Mouse (Mus musculus) intestine, embryonic 15.5 days (tissue): ENCODE data around the gene Slc25a45. TPM values are rescaled to one million over a fixed set of nuclear protein-coding genes. Genes with fewer than 3 reads are reported as not detected.
"Not testable (repeated sequence)": the region's sequence is repeated elsewhere in the genome, so short reads cannot be mapped to it uniquely, and the experiment has no call there.

ENCODE experiments used
- ATAC-seq: fragments of 200-750 bp; cut with Nextera tagmentation; 2 replicates; pipeline ENCODE4 v1.8.0; 2017; ENCODE audit warnings: moderate TSS enrichment, moderate library complexity
- H3K27ac ChIP-seq: fragments of 300-500 bp; sonication (generic); 2 replicates; pipeline ENCODE4 v1.5.1; 2015; ENCODE audit warnings: mild to moderate bottlenecking, inconsistent platforms
- H3K27me3 ChIP-seq: fragments of 300-500 bp; sonication (generic); replicated peaks from 2 replicates; pipeline ENCODE4 v1.6.1; 2015; ENCODE audit warnings: inconsistent platforms
- H3K36me3 ChIP-seq: fragments of 300-500 bp; sonication (generic); 2 replicates; pipeline ENCODE4 v1.6.1; 2015; ENCODE audit warnings: inconsistent platforms
- H3K4me1 ChIP-seq: fragments of 300-500 bp; sonication (generic); replicated peaks from 2 replicates; pipeline ENCODE4 v1.6.1; 2015; ENCODE audit warnings: inconsistent platforms
- H3K4me2 ChIP-seq: fragments of 300-500 bp; sonication (generic); replicated peaks from 2 replicates; pipeline ENCODE4 v1.6.1; 2015; ENCODE audit warnings: mild to moderate bottlenecking, inconsistent platforms
- H3K4me3 ChIP-seq: fragments of 300-500 bp; sonication (generic); replicated peaks from 2 replicates; pipeline ENCODE4 v1.5.1; 2015; ENCODE audit warnings: inconsistent platforms
- H3K9ac ChIP-seq: fragments of 300-500 bp; sonication (generic); 2 replicates; pipeline ENCODE4 v1.6.1; 2015; ENCODE audit warnings: inconsistent platforms
- H3K9me3 ChIP-seq: fragments of 300-500 bp; sonication (generic); 2 replicates; pipeline ENCODE4 v1.6.1; 2016; ENCODE audit warnings: inconsistent platforms
- WGBS: fragments of 180-500 bp; shearing (Covaris S2); methylation state at CpG from one replicate; pipeline ENCODE4 v1.1.7; 2015; 5-methylcytosine and 5-hydroxymethylcytosine counted together
- polyA plus RNA-seq: library from polyadenylated mRNA; unstranded; fragments of >200 nt; fragmentation: Nextera tagmentation; extraction: Ambion mirVana; gene quantifications from 2 replicates; pipeline ENCODE4 v1.2.1, GENCODE M21; 2015

The Slc25a45 gene
- polyA plus RNA-seq, 1 experiment from 2014 or later: 3.5 TPM

DNA sequence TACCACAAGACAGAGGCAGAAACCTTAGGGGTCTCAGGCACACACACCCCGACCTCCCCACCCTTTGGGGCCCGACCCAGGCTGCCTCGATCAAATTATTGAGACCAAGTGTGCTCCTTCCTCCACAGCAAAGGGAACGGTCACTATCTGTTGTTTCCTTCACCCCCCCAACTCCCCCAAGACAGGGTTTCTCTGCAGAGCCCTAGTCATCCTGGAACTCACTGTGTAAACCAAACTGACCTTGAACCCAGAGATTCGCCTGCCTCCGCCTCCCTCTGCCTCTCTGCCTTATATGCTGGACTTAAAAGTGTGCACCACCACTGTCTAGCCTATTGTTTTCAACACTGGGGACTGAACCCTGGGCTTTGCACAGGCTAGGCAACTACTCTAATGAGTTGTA is 5.9 kb upstream of the Slc25a45 start:
- Histone ChIP-seq H3K4me2 (peak overlapping the region; percentile 46), H3K27ac (peak overlapping the region; percentile 67), H3K4me1 (peaks cover 43% of the 10 kb centered on the region), H3K36me3 (peaks cover 18% of the 10 kb centered on the region), H3K9ac (0 out of 2 replicates have a peak overlapping the region, but pooled peaks have one; percentile 20), H3K9me3 (no peaks in the 10 kb centered on the region), H3K27me3 (no peaks in the 10 kb centered on the region), H3K4me3 (no peak overlapping the region)
- no peak for ATAC-seq
- 39% methylated on average over 6 of the region's 6 CpGs for WGBS

DNA sequence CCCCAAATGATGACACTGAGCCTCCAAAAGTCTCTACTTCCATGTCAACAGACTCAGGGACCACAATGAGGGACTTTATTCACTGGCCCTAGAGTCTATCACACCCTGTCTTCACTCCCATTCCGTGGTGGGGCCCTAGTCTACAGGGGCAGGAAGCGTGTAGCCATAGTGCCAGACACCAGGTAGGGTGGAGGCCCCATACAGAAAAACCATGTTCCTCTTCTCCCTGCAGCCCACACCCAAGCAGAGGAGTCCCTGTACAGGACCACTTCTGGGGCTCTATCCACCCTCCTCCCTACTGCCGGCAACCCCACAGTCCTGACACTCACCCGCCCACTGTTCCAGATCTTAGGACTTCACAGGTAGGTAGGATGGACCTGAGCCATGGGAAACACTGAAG is 5.1 kb upstream of the Slc25a45 start:
- H3K27ac ChIP-seq: no peak overlapping the region
- no peak overlapping the region for H3K4me3 ChIP-seq
- 82% methylated on average over 4 of the region's 4 CpGs for WGBS
- ATAC-seq: no peak
- no peak overlapping the region for H3K4me2 ChIP-seq
- H3K4me1 ChIP-seq: peaks cover 43% of the 10 kb centered on the region
- no peak overlapping the region for H3K9ac ChIP-seq
- H3K36me3 ChIP-seq: peaks cover 18% of the 10 kb centered on the region
- no peaks in the 10 kb centered on the region for H3K9me3 ChIP-seq
- H3K27me3 ChIP-seq: no peaks in the 10 kb centered on the region

DNA sequence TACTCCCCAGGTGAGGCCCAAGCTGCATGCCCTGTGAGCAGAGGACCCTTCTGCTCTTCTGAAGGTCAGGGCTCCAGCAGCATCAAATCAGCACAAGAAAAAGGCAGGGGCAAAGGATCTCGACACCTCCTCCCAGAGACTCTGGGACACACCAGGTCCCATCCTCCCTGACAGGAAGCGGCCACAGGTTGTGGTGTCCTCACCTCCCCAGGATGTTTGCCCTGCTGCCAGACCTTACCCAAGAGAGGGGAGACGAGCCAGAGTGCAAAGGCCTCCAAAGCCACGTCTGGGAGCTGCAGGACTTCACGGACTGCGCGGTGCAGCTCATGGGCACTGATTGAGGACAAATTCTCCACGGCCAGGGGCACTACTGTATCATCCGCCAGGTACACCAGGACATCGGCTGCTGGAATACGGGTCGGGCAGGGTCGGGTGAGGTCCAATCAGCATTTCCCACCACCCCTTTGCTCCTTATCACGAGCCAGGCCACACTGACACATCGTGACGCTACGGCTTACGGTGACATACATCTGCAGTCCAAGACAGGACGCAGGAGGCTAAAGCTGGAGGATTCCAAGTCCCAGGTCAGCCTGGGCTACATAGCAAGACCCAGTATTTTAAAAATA is 4.6 kb upstream of the Slc25a45 start:
- no peak overlapping the region for H3K27ac ChIP-seq
- no peak for ATAC-seq
- no peak overlapping the region for H3K9ac ChIP-seq
- H3K27me3 ChIP-seq: no peaks in the 10 kb centered on the region
- peaks cover 18% of the 10 kb centered on the region for H3K36me3 ChIP-seq
- H3K4me3 ChIP-seq: no peak overlapping the region
- peak overlapping the region; percentile 22; the same call in 1 of the 2 replicates for H3K4me2 ChIP-seq
- WGBS: 83% methylated on average over 19 of the region's 19 CpGs
- H3K4me1 ChIP-seq: peaks cover 44% of the 10 kb centered on the region
- H3K9me3 ChIP-seq: no peaks in the 10 kb centered on the region

DNA sequence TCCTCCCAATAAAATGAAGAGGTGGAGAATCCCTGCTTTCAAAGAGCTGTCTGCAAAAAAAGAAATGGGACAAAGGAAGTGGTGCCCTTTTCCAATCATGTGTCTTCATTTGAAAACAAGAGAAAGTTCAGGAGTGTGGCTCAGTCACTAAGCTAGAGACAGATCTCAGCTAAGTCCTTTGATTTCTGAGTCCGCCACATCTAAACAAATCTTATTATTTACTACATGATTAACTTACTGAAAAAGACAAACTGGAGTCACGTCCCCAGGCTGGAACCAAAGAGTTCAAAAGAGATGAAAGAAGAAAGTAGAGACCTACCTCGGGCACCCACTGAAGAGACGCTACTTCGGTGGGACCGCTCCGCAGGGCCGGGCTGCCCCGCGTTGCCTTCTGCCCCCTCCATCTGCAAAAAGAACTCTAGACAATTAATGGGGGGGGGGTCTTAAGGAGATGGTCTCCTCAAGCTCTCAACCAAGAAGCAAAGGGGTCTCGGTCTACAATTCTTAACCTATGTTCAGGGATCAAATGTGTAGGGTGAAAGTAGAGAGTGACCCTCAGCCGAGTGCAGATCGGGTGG is 3.1 kb upstream of the Slc25a45 start:
- Histone ChIP-seq H3K9me3 (no peaks in the 10 kb centered on the region), H3K36me3 (peaks cover 10% of the 10 kb centered on the region; the same call in 1 of the 2 replicates), H3K9ac (peak overlapping the region; percentile 82), H3K4me3 (peak overlapping the region; percentile 79), H3K4me1 (peaks cover 45% of the 10 kb centered on the region), H3K27ac (no peak overlapping the region), H3K27me3 (no peaks in the 10 kb centered on the region), H3K4me2 (peak overlapping the region; percentile 73)
- WGBS: 5% methylated on average over 13 of the region's 13 CpGs
- no peak for ATAC-seq

DNA sequence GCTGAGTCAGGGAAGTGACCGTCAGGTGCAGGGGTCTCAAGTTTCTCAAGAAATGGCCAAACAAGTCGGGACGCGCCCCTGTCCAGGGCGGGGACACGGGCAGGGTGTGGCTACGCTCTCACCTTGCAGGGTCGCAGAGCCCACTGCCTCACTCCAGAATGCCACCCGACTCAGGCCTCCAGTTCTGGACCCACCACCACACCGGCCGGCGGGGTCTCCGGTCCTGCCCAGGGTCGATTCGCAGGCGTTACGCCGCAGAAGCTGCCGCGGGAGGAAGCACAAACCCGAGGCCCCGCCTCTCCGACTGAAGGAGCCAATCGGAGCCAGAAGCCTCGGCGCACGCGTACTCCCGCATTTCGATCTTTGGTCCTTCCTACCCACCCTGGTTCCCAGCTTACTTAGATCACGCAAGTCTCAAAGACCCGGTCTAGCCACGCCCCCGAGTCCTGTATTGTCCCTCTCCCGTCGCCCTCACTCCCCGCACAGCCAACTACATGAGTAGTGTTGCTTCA is 2.6 kb upstream of the Slc25a45 start, which contains the start of gene Frmd8:
Gene Frmd8, minus strand, starts transcription at position 306 of the 512 bp plus-strand sequence.
- 0% methylated on average over 37 of the region's 37 CpGs for WGBS
- Histone ChIP-seq H3K36me3 (0 out of 2 replicates have a peak, but pooled peaks cover 7% of the 10 kb centered on the region), H3K4me2 (peak within 1 kb of the TSS; percentile 73), H3K9me3 (no peaks in the 10 kb centered on the region), H3K9ac (peak within 1 kb of the TSS; percentile 82), H3K27me3 (no peaks in the 10 kb centered on the region), H3K27ac (peak within 1 kb of the TSS; percentile 59; the same call in 1 of the 2 replicates), H3K4me1 (peaks cover 45% of the 10 kb centered on the region), H3K4me3 (peak within 1 kb of the TSS; percentile 79)
- ATAC-seq: peak; percentile 90

DNA sequence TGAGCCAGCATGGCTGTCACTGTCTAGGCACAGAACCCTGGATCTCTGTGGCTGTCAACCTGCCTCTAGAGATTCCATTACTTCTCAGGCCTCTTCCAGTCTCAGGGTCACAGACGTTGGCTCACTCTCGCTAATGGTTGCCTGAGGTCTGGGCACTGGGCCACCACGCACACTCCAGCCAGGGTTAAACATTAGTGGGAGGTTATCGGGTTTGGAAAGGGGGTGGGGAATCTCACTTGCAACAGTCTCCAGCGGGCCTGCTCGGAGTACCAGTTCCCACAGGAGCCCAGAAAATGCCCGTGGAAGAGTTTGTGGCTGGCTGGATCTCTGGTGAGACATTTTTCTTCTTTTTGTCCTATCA is 734 bp downstream of the Slc25a45 start:
- H3K27ac ChIP-seq: 0 out of 2 replicates have a peak overlapping the region, but pooled peaks have one; percentile 56
- 55% methylated on average over 7 of the region's 7 CpGs for WGBS
- no peak overlapping the region; the same call in 1 of the 2 replicates for H3K4me3 ChIP-seq
- H3K4me2 ChIP-seq: peak overlapping the region; percentile 40
- peaks cover 20% of the 10 kb centered on the region for H3K4me1 ChIP-seq
- no peaks in the 10 kb centered on the region for H3K9me3 ChIP-seq
- H3K9ac ChIP-seq: no peak overlapping the region
- H3K36me3 ChIP-seq: no peaks in the 10 kb centered on the region
- no peak for ATAC-seq
- no peaks in the 10 kb centered on the region for H3K27me3 ChIP-seq

DNA sequence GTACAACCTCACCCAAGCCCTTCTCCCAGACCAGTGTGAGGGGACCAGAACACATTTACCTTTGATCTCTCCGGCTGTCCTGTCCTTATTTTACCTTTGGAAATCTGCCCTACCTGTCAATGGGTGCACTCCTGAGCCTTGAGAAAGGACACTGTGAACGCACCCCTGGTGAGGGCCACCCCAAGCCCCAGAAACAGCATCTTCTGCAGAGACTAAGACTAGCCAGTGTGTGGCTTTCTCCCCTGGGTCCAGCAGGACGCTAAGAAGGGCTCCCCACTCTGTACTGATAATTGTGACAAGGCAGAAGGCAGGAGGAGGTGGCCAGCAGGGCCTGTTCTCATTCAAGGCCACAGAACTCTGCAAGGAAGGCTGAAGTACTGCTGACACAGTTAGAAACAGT is 1.3 kb downstream of the Slc25a45 start:
- Histone ChIP-seq H3K9me3 (no peaks in the 10 kb centered on the region), H3K4me3 (no peak overlapping the region), H3K4me2 (peak overlapping the region; percentile 40; the same call in 1 of the 2 replicates), H3K27me3 (no peaks in the 10 kb centered on the region), H3K36me3 (no peaks in the 10 kb centered on the region), H3K9ac (no peak overlapping the region), H3K27ac (no peak overlapping the region), H3K4me1 (peaks cover 15% of the 10 kb centered on the region)
- 75% methylated on average over 3 of the region's 3 CpGs for whole genome bisulfite sequencing
- no peak for ATAC-seq

DNA sequence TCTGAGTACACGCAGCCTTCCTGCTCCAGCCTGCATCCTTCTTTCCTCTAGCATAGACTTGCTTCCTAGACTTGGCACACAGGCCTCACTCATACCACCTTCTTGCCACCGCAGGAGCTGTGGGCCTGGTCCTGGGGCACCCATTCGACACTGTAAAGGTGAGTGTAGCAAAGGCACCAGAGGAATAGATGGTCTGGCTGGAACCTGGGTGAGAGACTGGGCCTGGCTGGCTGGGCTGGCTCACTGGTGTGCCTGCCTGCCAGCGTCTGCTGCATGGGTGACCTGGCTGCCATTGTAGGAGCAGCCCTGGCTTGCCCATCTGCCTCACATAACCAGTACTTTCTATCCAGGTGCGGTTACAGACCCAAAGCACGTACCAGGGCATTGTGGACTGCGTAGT is 2.1 kb downstream of the Slc25a45 start:
- Histone ChIP-seq H3K4me1 (peaks cover 9% of the 10 kb centered on the region), H3K27me3 (no peaks in the 10 kb centered on the region)
- WGBS: 91% methylated on average over 7 of the region's 7 CpGs

DNA sequence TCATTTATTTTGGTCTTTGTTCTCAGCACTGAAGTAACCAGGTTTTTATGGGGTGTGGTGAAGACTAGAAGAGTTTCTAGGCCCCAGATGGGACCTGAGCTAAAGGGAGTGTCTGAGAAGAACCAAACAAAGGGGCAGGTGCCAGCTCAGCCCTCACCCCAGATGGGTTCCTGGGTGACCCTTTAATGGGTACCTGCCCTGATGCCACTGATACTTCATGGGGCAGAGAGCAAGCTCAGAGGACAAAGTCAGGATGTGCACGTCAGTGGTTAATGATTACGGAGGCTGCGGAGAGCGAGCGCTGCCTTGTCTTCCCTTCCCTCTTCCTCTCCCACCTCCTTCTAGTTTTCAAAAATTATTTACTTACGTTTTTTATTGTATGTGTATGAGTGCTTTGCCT is 3.5 kb downstream of the Slc25a45 start:
- Histone ChIP-seq H3K27me3 (no peaks in the 10 kb centered on the region), H3K4me2 (no peak overlapping the region), H3K27ac (no peak overlapping the region), H3K9ac (no peak overlapping the region), H3K9me3 (no peaks in the 10 kb centered on the region), H3K36me3 (no peaks in the 10 kb centered on the region), H3K4me3 (no peak overlapping the region), H3K4me1 (peaks cover 7% of the 10 kb centered on the region; the same call in 1 of the 2 replicates)
- WGBS: 79% methylated on average over 6 of the region's 6 CpGs
- ATAC-seq: 0 out of 2 replicates have a peak, but pooled peaks have one; percentile 37

More for the DNA sequence above, 2.1 kb downstream of the Slc25a45 start:
- no peak for ATAC-seq
- H3K9me3 ChIP-seq: no peaks in the 10 kb centered on the region
- H3K4me3 ChIP-seq: no peak overlapping the region
- no peak overlapping the region for H3K27ac ChIP-seq
- H3K36me3 ChIP-seq: no peaks in the 10 kb centered on the region
- no peak overlapping the region for H3K9ac ChIP-seq
- H3K4me2 ChIP-seq: no peak overlapping the region

DNA sequence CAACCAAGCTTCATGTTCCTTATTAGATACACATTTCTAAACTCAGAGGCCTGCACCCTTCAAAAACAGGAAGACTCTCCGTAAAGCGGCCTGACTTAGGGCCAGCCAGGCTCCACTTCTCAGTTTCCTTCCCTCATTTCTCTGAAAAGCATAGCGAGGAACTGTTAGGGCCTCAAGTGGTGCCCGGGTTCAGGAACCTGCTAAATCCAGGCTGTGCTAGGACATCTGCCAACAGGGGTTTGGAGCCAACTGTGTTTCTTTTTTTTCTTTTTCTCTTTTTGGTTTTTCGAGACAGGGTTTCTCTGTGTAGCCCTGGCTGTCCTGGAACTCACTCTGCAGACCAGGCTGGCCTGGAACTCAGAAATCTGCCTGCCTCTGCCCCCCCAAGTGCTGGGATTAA is 4.5 kb downstream of the Slc25a45 start:
- H3K4me3 ChIP-seq, H3K4me1 ChIP-seq, ATAC-seq, H3K4me2 ChIP-seq, H3K9me3 ChIP-seq, H3K36me3 ChIP-seq, H3K9ac ChIP-seq, H3K27me3 ChIP-seq, H3K27ac ChIP-seq: not testable (repeated sequence)
- WGBS: 89% methylated on average over 5 of the region's 5 CpGs

DNA sequence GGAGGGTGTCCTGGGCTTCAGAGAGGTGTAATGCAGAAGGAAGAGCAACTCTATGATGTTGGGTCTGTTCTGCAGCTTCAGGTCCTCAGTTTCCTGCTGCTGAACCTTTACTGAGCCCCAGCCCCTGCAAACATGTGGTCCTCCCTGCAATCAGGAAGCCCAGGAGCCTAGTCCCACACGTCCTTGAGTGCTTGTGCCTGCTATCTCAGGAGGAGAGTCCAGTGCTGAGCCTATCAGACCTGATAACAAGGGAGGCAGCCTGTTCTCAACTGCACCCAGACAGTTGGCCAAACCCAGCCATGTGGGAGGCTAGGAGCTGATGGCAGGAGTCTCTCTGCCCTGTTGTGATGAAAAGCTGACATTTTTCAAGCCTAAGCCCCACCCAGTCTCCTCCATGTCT is 6.3 kb downstream of the Slc25a45 start:
- Histone ChIP-seq H3K9ac (no peak overlapping the region), H3K9me3 (no peaks in the 10 kb centered on the region), H3K4me1 (no peaks in the 10 kb centered on the region; the same call in 1 of the 2 replicates), H3K36me3 (no peaks in the 10 kb centered on the region), H3K27ac (no peak overlapping the region), H3K4me3 (no peak overlapping the region), H3K27me3 (no peaks in the 10 kb centered on the region), H3K4me2 (no peak overlapping the region)
- ATAC-seq: peak; percentile 68
- WGBS: 14% methylated on average over 1 of the region's 1 CpGs

DNA sequence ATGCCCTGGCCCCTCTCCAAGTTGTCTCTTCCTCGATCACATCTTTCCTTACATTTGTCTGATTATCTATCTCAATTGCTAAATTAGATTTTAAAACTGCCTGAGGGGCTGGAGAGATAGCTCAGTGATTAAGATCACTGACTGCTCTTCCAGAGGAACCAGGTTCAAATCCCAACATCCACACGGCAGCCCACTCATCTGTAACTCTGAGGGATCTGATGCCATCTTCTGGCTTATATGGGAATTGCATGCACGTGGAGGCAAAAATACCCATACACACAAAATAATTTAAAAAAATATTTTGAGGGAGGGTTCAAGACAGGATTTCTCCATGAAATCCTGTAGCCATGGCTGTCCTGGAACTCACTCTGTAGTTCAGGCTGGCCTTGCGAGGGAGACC is 8.2 kb downstream of the Slc25a45 start:
- H3K9ac ChIP-seq: no peak overlapping the region
- H3K9me3 ChIP-seq: no peaks in the 10 kb centered on the region
- H3K36me3 ChIP-seq: no peaks in the 10 kb centered on the region
- H3K4me3 ChIP-seq: no peak overlapping the region
- H3K4me2 ChIP-seq: no peak overlapping the region
- no peaks in the 10 kb centered on the region for H3K27me3 ChIP-seq
- no peak for ATAC-seq
- WGBS: 63% methylated on average over 4 of the region's 4 CpGs
- no peaks in the 10 kb centered on the region; the same call in 1 of the 2 replicates for H3K4me1 ChIP-seq
- no peak overlapping the region for H3K27ac ChIP-seq
